Mouse (Mus musculus) CD4-positive, CD25-positive, alpha-beta regulatory T cell, adult 4 months (primary cell): Measurements from ENCODE around the gene Lyve1. TPM values are rescaled to one million over a fixed set of nuclear protein-coding genes. Genes with fewer than 3 reads are reported as not detected.

Experiments
- ATAC-seq: one replicate; pipeline ENCODE4 v1.8.0; 2017
- polyA plus RNA-seq, 2 experiments: library from polyadenylated mRNA; unstranded; fragments of 100-300 nt; shearing (Covaris generic); gene quantifications; one replicate each; pipeline ENCODE4 v1.2.1; 2017

Gene Lyve1
- polyA plus RNA-seq, 2 experiments from 2014 or later = not detected

- ATAC-seq = no peak
Observed at GRCm38 (mm10) chr7:110808962-110809361, 54.1 kb downstream of the Lyve1 start.

DNA sequence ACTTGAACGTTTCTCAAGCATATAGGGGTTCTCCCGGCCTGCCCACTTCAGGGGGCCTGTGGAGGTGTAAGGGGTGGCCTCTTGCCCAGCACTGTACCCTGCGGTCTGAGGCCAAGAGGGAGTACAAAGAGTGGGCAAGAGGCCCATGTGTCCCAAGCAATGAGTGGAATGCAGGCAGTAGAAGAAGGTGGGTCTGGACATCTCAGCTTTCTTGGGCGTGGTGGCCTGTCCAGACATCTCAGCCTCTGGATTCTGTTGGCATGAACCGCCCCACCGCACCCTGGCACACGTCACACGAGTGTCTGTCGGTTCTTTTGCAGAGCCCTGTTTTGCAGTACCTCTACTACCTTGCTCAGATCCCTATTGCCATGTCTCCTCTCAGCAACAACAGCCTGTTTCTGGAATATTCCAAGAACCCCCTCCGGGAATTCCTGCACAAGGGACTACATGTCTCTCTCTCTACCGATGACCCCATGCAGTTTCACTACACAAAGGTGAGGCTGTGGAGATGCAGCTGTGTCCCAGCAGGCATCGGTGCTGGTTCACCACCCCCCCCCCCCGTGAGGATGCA is 55.5 kb downstream of the Lyve1 start:
- ATAC-seq = no peak

- ATAC-seq = no peak
Observed at GRCm38 (mm10) chr7:110804266-110804665, 58.8 kb downstream of the Lyve1 start.

- ATAC-seq = no peak
Observed at GRCm38 (mm10) chr7:110803131-110803530, 59.9 kb downstream of the Lyve1 start.

DNA sequence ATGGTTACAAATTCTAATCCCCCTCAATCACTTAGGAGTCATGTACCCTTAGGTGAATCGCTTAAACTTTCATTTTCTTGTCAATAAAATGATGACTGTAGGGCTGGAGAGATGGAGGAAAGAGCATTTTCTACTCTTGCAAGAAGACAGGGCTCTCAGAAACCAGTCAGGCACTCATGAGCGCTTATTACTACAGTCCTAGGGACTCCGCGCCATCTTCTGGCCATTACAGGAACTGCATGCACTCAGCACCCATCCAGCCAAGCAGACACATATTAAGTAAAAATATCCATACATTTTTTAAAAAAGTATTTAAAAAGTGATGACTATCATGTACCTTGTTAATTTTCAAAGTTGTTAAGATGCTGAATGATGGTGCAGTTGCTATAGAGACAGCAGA is 62.0 kb downstream of the Lyve1 start:
- ATAC-seq = peak; percentile 38

Other genes with a start within 250 kb of the Lyve1 start
- gene Sbf2, start 248.3 kb downstream of the Lyve1 start, polyA plus RNA-seq = 1 to 10 TPM; 1.2 to 3.1 TPM
- not detected for gene Adm, start 235.6 kb downstream of the Lyve1 start, polyA plus RNA-seq
- 1 to 10 TPM; 2.9 to 4.5 TPM for gene Ampd3, start 95.0 kb downstream of the Lyve1 start, polyA plus RNA-seq
- 10 to 100 TPM; 13.4 to 16.2 TPM for gene Rnf141, start 18.8 kb downstream of the Lyve1 start, polyA plus RNA-seq
- under 1 TPM; 0.48 to 0.85 TPM for gene Mrvi1, start 119.2 kb upstream of the Lyve1 start, polyA plus RNA-seq
- 10 to 100 TPM; 39.0 to 49.5 TPM for gene Ctr9, start 165.7 kb upstream of the Lyve1 start, polyA plus RNA-seq
- 100 to 1,000 TPM; 830 to 908 TPM for gene Eif4g2, start 219.8 kb upstream of the Lyve1 start, polyA plus RNA-seq